Mouse (Mus musculus) brain, embryonic 14.5 days (tissue): ENCODE measurements around the gene Bsx.

Experiments
- CTCF ChIP-seq: fragments of 200-500 bp; IDR thresholded peaks from 2 replicates; pipeline ENCODE4 v1.5.1; 2012; ENCODE audit warnings: inconsistent platforms, mild to moderate bottlenecking, moderate library complexity, borderline replicate concordance; ENCODE audit not compliant: insufficient read depth, insufficient read length; ENCODE audit errors: extremely low read depth
- POLR2A ChIP-seq: fragments of 200-500 bp; IDR thresholded peaks from 2 replicates; pipeline ENCODE4 v1.6.1; 2012; ENCODE audit warnings: mild to moderate bottlenecking, inconsistent platforms, borderline replicate concordance; ENCODE audit not compliant: poor library complexity, insufficient read depth, insufficient read length, severe bottlenecking; ENCODE audit errors: extremely low read depth

DNA sequence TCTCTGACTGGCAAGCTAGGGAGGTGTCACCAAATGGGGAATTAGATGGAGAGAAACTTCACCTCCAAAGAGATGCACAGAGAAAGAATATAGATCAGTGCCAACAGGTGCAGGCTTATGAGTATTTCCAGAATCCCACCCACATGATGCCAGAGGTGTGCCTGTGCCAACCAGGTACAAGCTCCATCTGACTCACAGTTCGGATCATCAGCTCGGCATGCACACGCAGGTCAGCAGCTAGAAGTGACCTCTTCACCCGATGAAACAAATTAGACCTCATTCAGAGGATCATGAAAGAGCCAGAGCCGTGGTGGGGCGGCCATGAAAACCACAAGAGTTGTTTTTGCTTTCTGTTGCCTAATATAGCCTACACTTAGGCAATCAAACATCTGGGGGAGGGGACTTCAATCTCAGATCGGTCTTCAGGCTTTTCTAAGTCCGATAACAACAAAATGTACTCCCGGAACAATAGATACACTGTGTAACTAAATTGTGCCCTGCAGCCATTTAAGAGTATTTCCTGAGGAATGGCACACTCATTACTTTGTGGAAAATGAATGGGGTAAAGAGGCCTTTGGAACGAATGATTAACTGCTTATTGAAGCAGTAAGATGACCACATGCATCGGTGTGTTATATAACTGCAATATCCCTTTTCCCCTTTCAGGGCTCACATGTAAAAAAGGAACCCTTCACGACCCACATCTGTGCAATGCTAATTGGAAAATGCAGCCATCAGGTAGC lies 44.1 kb downstream of the Bsx start:
- TF ChIP-seq CTCF (no peak), POLR2A (no peak)
